Mouse (Mus musculus) embryonic fibroblast, embryonic 13.5 days (primary cell): ENCODE measurements around the gene Ccr4.

ENCODE experiments used
- CTCF ChIP-seq: IDR thresholded peaks from 2 replicates; pipeline ENCODE4 v1.5.1; 2011; ENCODE audit warnings: mild to moderate bottlenecking, control low read depth, low read length, moderate library complexity, borderline replicate concordance; ENCODE audit not compliant: insufficient read depth
- POLR2A ChIP-seq: IDR thresholded peaks from 2 replicates; pipeline ENCODE4 v1.6.1; 2011; ENCODE audit warnings: low read depth, mild to moderate bottlenecking, control low read depth, low read length, moderate library complexity

DNA sequence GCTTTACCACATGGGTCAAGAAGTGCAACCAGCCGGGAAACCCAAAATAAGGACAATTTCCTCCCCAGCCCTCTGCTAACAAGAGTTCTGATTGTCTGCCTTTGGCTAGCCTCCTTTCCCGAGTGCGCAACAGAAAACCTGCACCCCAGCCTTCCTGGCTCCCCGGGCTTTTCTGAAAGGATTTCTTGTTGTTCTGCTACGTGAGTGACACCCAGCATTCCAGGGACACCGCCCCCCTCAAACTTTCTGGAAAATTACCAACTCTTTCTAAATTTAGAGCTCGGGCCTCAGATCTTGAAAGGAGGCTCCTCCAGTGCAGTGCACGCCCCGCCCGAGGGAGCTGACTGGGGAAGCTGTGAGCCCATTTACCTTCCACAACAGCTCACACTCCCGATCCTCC, 10.6 kb upstream of the Ccr4 start, which contains the start of gene C130032M10Rik:
- no peak for TF ChIP-seq POLR2A
- TF ChIP-seq CTCF = no peak
